Mouse (Mus musculus): ENCODE measurements around the gene Foxk1.

DNA sequence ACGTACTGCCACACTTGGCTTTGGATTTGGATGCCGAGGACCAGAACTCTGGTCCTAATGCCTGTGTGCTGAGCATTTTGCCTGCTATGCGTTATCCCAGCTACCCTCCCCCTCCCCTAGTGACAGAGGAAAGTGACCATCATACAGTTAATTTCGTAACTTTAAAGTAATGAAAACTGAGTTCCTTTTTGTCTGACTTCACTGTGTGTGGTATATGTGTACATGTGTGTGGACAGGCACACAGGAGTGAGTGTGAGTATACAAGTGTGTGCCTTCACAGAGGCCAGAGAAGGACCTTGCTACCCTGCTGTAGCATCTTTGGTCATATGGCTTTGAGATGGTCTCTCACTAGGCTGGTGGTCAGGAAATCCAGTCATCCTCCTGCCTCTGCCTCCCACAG lies 17.1 kb downstream of the Foxk1 start:
- no peak for TF ChIP-seq POLR2A (IDR thresholded peaks at IDR 0.05; ENCODE audit: extremely low read depth, insufficient read depth, low read length)
- TF ChIP-seq CTCF (IDR thresholded peaks at IDR 0.05; ENCODE audit: low read depth, low read length) = no peak

All from liver, adult 2 months (tissue).